Mouse (Mus musculus) lung, embryonic 15.5 days (tissue): ENCODE data around the gene Azin2. TPM values are rescaled to one million over a fixed set of nuclear protein-coding genes. Genes with fewer than 3 reads are reported as not detected.

Source experiments
- polyA plus RNA-seq: library from polyadenylated mRNA; unstranded; fragments of >200 nt; fragmentation: Nextera tagmentation; extraction: Ambion mirVana; gene quantifications from 2 replicates; pipeline ENCODE4 v1.2.1, GENCODE M21; 2015

Azin2 gene
- polyA plus RNA-seq, 1 experiment from 2014 or later: 22.5 TPM

Other genes starting within 250 kb of the Azin2 start
- 0.20 and 0.35 TPM in 2 replicates for gene A3galt2, start 207.1 kb downstream of the Azin2 start, polyA plus RNA-seq
- gene Zfp362, start 156.4 kb downstream of the Azin2 start, polyA plus RNA-seq: 34.6 and 39.3 TPM in 2 replicates
- gene Trim62, start 78.9 kb downstream of the Azin2 start, polyA plus RNA-seq: 5.0 and 5.7 TPM in 2 replicates
- gene Ak2, start 29.5 kb upstream of the Azin2 start, polyA plus RNA-seq: 182 and 187 TPM in 2 replicates
- 7.3 and 7.6 TPM in 2 replicates for gene Rnf19b, start 95.8 kb upstream of the Azin2 start, polyA plus RNA-seq
- 16.7 and 18.8 TPM in 2 replicates for gene Tmem54, start 143.1 kb upstream of the Azin2 start, polyA plus RNA-seq
- 2.3 and 2.6 TPM in 2 replicates for gene Hpca, start 159.6 kb upstream of the Azin2 start, polyA plus RNA-seq
- 2.7 and 3.7 TPM in 2 replicates for gene Fndc5, start 174.6 kb upstream of the Azin2 start, polyA plus RNA-seq
- 13.5 and 14.4 TPM in 2 replicates for gene S100pbp, start 227.3 kb upstream of the Azin2 start, polyA plus RNA-seq
- 66.4 and 69.8 TPM in 2 replicates for gene Yars, start 227.3 kb upstream of the Azin2 start, polyA plus RNA-seq